Mouse (Mus musculus): ENCODE data around the gene Kcna4. TPM values are rescaled to one million over a fixed set of nuclear protein-coding genes. Genes with fewer than 3 reads are reported as not detected.
A peak's percentile ranks its signal among the peaks of the same experiment; 100 is the strongest.

Kcna4 gene
- total RNA-seq (2021) = 1 to 10 TPM; 1.6 to 1.7 TPM
- long read RNA-seq, experiment 1, full-length matches to known transcripts = 1 of 2 reads
- long read RNA-seq, experiment 1, partial matches to known transcripts = 0 of 2 reads
- long read RNA-seq, experiment 1, other reads (novel, unspliced or antisense) = 1 of 2 reads
- long read RNA-seq, experiment 2, full-length matches to known transcripts = 3 of 5 reads
- long read RNA-seq, experiment 2, partial matches to known transcripts = 0 of 5 reads
- long read RNA-seq, experiment 2, other reads (novel, unspliced or antisense) = 2 of 5 reads

- intact Hi-C loops (cut with DNase I) = no loop called here
- DNase-seq = peak; percentile 58 to 65
Measured at GRCm38 (mm10) chr2:107289990-107290696, at the start of gene Kcna4. Gene Kcna4 (plus strand): TSS chr2:107290639.

- intact Hi-C loops (cut with DNase I) = no loop called here
- peak in 1 of 2 experiments; percentile 1 for DNase-seq
Measured at GRCm38 (mm10) chr2:107258091-107258490, 32.3 kb upstream of the Kcna4 start.

GRCm38 (mm10) chr2:107266251-107266650, 24.2 kb upstream of the Kcna4 start:
- no peak for DNase-seq
- intact Hi-C loops (cut with DNase I) = no loop called here

- intact Hi-C loops (cut with DNase I) = no loop called here
- no peak for DNase-seq
Measured at GRCm38 (mm10) chr2:107270050-107270449, 20.4 kb upstream of the Kcna4 start.

GRCm38 (mm10) chr2:107290697-107291019, 219 bp downstream of the Kcna4 start:
- DNase-seq = no peak
- intact Hi-C loops (cut with DNase I) = no loop called here

GRCm38 (mm10) chr2:107291142-107291541, 703 bp downstream of the Kcna4 start:
- intact Hi-C loops (cut with DNase I) = no loop called here

GRCm38 (mm10) chr2:107294521-107294920, 4.1 kb downstream of the Kcna4 start:
- intact Hi-C loops (cut with DNase I) = no loop called here
- DNase-seq = no peak

More at GRCm38 (mm10) chr2:107291142-107291541, 703 bp downstream of the Kcna4 start:
- DNase-seq = peak in 1 of 2 experiments; percentile 3

- no peak for DNase-seq
- intact Hi-C loops (cut with DNase I) = no loop called here
Measured at GRCm38 (mm10) chr2:107301886-107302285, 11.4 kb downstream of the Kcna4 start.

GRCm38 (mm10) chr2:107304707-107305106, 14.3 kb downstream of the Kcna4 start:
- no peak for DNase-seq
- intact Hi-C loops (cut with DNase I) = no loop called here

GRCm38 (mm10) chr2:107306077-107306476, 15.6 kb downstream of the Kcna4 start:
- intact Hi-C loops (cut with DNase I) = no loop called here
- DNase-seq = no peak

GRCm38 (mm10) chr2:107318636-107319035, 28.2 kb downstream of the Kcna4 start:
- intact Hi-C loops (cut with DNase I) = no loop called here
- no peak for DNase-seq

- intact Hi-C loops (cut with DNase I) = no loop called here
- DNase-seq = no peak
Measured at GRCm38 (mm10) chr2:107321596-107322226, 31.3 kb downstream of the Kcna4 start.

GRCm38 (mm10) chr2:107324090-107324489, 33.7 kb downstream of the Kcna4 start:
- intact Hi-C loops (cut with DNase I) = no loop called here
- no peak for DNase-seq

- intact Hi-C loops (cut with DNase I) = no loop called here
- no peak for DNase-seq
Measured at GRCm38 (mm10) chr2:107327276-107327675, 36.8 kb downstream of the Kcna4 start.

- intact Hi-C loops (cut with DNase I) = no loop called here
- DNase-seq = no peak
Measured at GRCm38 (mm10) chr2:107341291-107341690, 50.9 kb downstream of the Kcna4 start.

- intact Hi-C loops (cut with DNase I) = no loop called here
Measured at GRCm38 (mm10) chr2:107344807-107345206, 54.4 kb downstream of the Kcna4 start.

GRCm38 (mm10) chr2:107345299-107345698, 54.9 kb downstream of the Kcna4 start:
- intact Hi-C loops (cut with DNase I) = no loop called here
- DNase-seq = no peak

More at GRCm38 (mm10) chr2:107344807-107345206, 54.4 kb downstream of the Kcna4 start:
- no peak for DNase-seq
